In genomic region chr15:27486279-27486618, GRCm38 (mm10) we compare ENCODE assay signal across 13 mouse cellular contexts. TPM values are rescaled to one million over a fixed set of nuclear protein-coding genes. Genes with fewer than 3 reads are reported as not detected.
A peak's percentile ranks its signal among the peaks of the same experiment; 100 is the strongest.
DNase-seq lines count a peak whose midpoint lies in the region; ATAC-seq lines count a peak whose summit lies in the region.
"Had no signal": no experiment of that assay in that cellular context is flagged by ENCODE, and none has a peak within 500 bp of the region (broad histone marks: within the 10 kb centered on the region; RNA-seq: fewer than 3 reads in every experiment).

No protein-coding gene starts in this region.

- H3K27me3 ChIP-seq in liver, embryonic 12.5 days (replicated peaks) = peaks cover 30% of the 10 kb centered on the region; the same call in 1 of the 2 replicates
- H3K27me3 ChIP-seq in liver, embryonic 11.5 days (replicated peaks; ENCODE audit: control insufficient read depth, insufficient read depth, low read length) = peaks cover 4% of the 10 kb centered on the region; the same call in 1 of the 2 replicates
- no peaks in the 10 kb centered on the region for H3K27me3 ChIP-seq in hindbrain, embryonic 16.5 days (replicated peaks; ENCODE audit: control insufficient read depth, insufficient read depth, low read length)
- no peaks in the 10 kb centered on the region for H3K27me3 ChIP-seq in neural tube, embryonic 13.5 days
- H3K27me3 ChIP-seq in midbrain, embryonic 11.5 days (ENCODE audit: control insufficient read depth, insufficient read depth, low read length) = no peaks in the 10 kb centered on the region
- H3K27me3 ChIP-seq: Patski had no signal

- no peak overlapping the region for H3K4me3 ChIP-seq in liver, embryonic 12.5 days
- H3K4me3 ChIP-seq in liver, embryonic 11.5 days (ENCODE audit: low read depth, low read length) = no peak overlapping the region
- no peak overlapping the region for H3K4me3 ChIP-seq in hindbrain, embryonic 16.5 days (ENCODE audit: low read length)
- H3K4me3 ChIP-seq in neural tube, embryonic 13.5 days = no peak overlapping the region
- H3K4me3 ChIP-seq in midbrain, embryonic 11.5 days (ENCODE audit: low read depth, low read length) = no peak overlapping the region

- H3K36me3 ChIP-seq in liver, embryonic 12.5 days = no peaks in the 10 kb centered on the region
- no peaks in the 10 kb centered on the region for H3K36me3 ChIP-seq in liver, embryonic 11.5 days (ENCODE audit: control insufficient read depth, insufficient read depth, low read length)
- no peaks in the 10 kb centered on the region for H3K36me3 ChIP-seq in hindbrain, embryonic 16.5 days (ENCODE audit: control insufficient read depth, insufficient read depth, low read length)
- H3K36me3 ChIP-seq in neural tube, embryonic 13.5 days = no peaks in the 10 kb centered on the region
- no peaks in the 10 kb centered on the region for H3K36me3 ChIP-seq in midbrain, embryonic 11.5 days (ENCODE audit: control insufficient read depth, insufficient read depth, low read length)

- WGBS in liver, embryonic 12.5 days (ENCODE audit: insufficient replicate concordance) = 81% methylated on average over 5 of the region's 5 CpGs
- 78% methylated on average over 5 of the region's 5 CpGs for WGBS in liver, embryonic 11.5 days
- 65% methylated on average over 5 of the region's 5 CpGs for WGBS in hindbrain, embryonic 16.5 days
- 47% methylated on average over 5 of the region's 5 CpGs for WGBS in neural tube, embryonic 13.5 days
- 70% methylated on average over 5 of the region's 5 CpGs for WGBS in midbrain, embryonic 11.5 days

- ATAC-seq in frontal cortex, adult (ENCODE audit: low TSS enrichment) = 0 out of 2 replicates have a peak, but pooled peaks have one; percentile 1
- no peak for ATAC-seq in liver, embryonic 12.5 days
- no peak for ATAC-seq in liver, embryonic 11.5 days (replicated peaks; ENCODE audit: low FRiP score)
- ATAC-seq in hindbrain, embryonic 16.5 days = no peak; the same call in 1 of the 2 replicates
- ATAC-seq in neural tube, embryonic 13.5 days (ENCODE audit: low read depth) = peak; percentile 20
- no peak for ATAC-seq in midbrain, embryonic 11.5 days (ENCODE audit: low FRiP score)
- ATAC-seq: Patski had no signal

- H3K27ac ChIP-seq in liver, embryonic 12.5 days = peak overlapping the region; percentile 64
- H3K27ac ChIP-seq in liver, embryonic 11.5 days (ENCODE audit: low read depth, low read length) = no peak overlapping the region
- peak overlapping the region; percentile 6; the same call in 1 of the 2 replicates for H3K27ac ChIP-seq in hindbrain, embryonic 16.5 days (ENCODE audit: low read depth, low read length)
- peak overlapping the region; percentile 65 for H3K27ac ChIP-seq in neural tube, embryonic 13.5 days (replicated peaks)
- H3K27ac ChIP-seq in midbrain, embryonic 11.5 days (ENCODE audit: low read depth, low read length) = no peak overlapping the region

- no peak for DNase-seq in frontal cortex, postnatal 36 days (ENCODE audit: low spot score in 2 of 2)
- DNase-seq in liver, embryonic 11.5 days (ENCODE audit: low spot score) = no peak
- no peak for DNase-seq in midbrain, embryonic 11.5 days (ENCODE audit: low spot score, missing footprints)
- no peak for DNase-seq in thymus, postnatal 4 days
- DNase-seq: adrenal gland, postnatal 14 days; cerebellum, adult 11-12 months; kidney, adult 9 months; lung, postnatal 4 days had no signal

- peak overlapping the region; percentile 58 for H3K4me2 ChIP-seq in liver, embryonic 12.5 days
- no peak overlapping the region for H3K4me2 ChIP-seq in liver, embryonic 11.5 days
- 0 out of 2 replicates have a peak overlapping the region, but pooled peaks have one; percentile 0 for H3K4me2 ChIP-seq in hindbrain, embryonic 16.5 days (ENCODE audit: low read length)
- H3K4me2 ChIP-seq in neural tube, embryonic 13.5 days = peak overlapping the region; percentile 15; the same call in 1 of the 2 replicates
- no peak overlapping the region for H3K4me2 ChIP-seq in midbrain, embryonic 11.5 days

- peaks cover 75% of the 10 kb centered on the region for H3K4me1 ChIP-seq in liver, embryonic 12.5 days
- peaks cover 18% of the 10 kb centered on the region for H3K4me1 ChIP-seq in liver, embryonic 11.5 days (replicated peaks; ENCODE audit: control insufficient read depth, insufficient read depth, low read length)
- peaks cover 31% of the 10 kb centered on the region for H3K4me1 ChIP-seq in hindbrain, embryonic 16.5 days (ENCODE audit: control insufficient read depth, insufficient read depth, low read depth, low read length)
- H3K4me1 ChIP-seq in neural tube, embryonic 13.5 days (replicated peaks) = peaks cover 50% of the 10 kb centered on the region
- peaks cover 7% of the 10 kb centered on the region; the same call in 1 of the 2 replicates for H3K4me1 ChIP-seq in midbrain, embryonic 11.5 days (ENCODE audit: control insufficient read depth, insufficient read depth, low read length)

- H3K9ac ChIP-seq in liver, embryonic 12.5 days = 0 out of 2 replicates have a peak overlapping the region, but pooled peaks have one; percentile 37
- H3K9ac ChIP-seq in liver, embryonic 11.5 days (ENCODE audit: low read depth, low read length) = no peak overlapping the region
- H3K9ac ChIP-seq in hindbrain, embryonic 16.5 days (ENCODE audit: low read depth, low read length) = no peak overlapping the region
- peak overlapping the region; percentile 31; the same call in 1 of the 2 replicates for H3K9ac ChIP-seq in neural tube, embryonic 13.5 days
- H3K9ac ChIP-seq in midbrain, embryonic 11.5 days (ENCODE audit: low read length) = no peak overlapping the region

- no peaks in the 10 kb centered on the region for H3K9me3 ChIP-seq in liver, embryonic 12.5 days (replicated peaks)
- no peaks in the 10 kb centered on the region for H3K9me3 ChIP-seq in liver, embryonic 11.5 days (ENCODE audit: control insufficient read depth, low read length)
- no peaks in the 10 kb centered on the region for H3K9me3 ChIP-seq in hindbrain, embryonic 16.5 days (ENCODE audit: control insufficient read depth, low read length)
- no peaks in the 10 kb centered on the region for H3K9me3 ChIP-seq in neural tube, embryonic 13.5 days
- no peaks in the 10 kb centered on the region for H3K9me3 ChIP-seq in midbrain, embryonic 11.5 days (ENCODE audit: control insufficient read depth, low read length)

RNA-seq across cellular contexts. Expression of gene Ank, which starts 19.8 kb away (rescaled TPM):
- polyA plus RNA-seq in liver, embryonic 12.5 days (2016; fragmentation: Nextera tagmentation; extraction: Ambion mirVana) = 13.6 and 14.2 TPM in 2 replicates
- 13.1 and 14.6 TPM in 2 replicates for polyA plus RNA-seq in liver, embryonic 11.5 days (2014; fragmentation: Nextera tagmentation; extraction: Ambion mirVana)
- 11.6 and 15.6 TPM in 2 replicates for polyA plus RNA-seq in hindbrain, embryonic 16.5 days (2015; fragmentation: Nextera tagmentation; extraction: Ambion mirVana)
- 14.4 and 15.3 TPM in 2 replicates for polyA plus RNA-seq in neural tube, embryonic 13.5 days (2015; fragmentation: Nextera tagmentation; extraction: Ambion mirVana)
- 8.2 and 8.6 TPM in 2 replicates for polyA plus RNA-seq in midbrain, embryonic 11.5 days (2014; fragmentation: Nextera tagmentation; extraction: Ambion mirVana)

Comparison
In these comparisons a context has a peak if more than half of its experiments do, and no peak if none do; other contexts are left out.
1. H3K27ac ChIP-seq: peak in liver, embryonic 12.5 days (single experiment), hindbrain, embryonic 16.5 days (single experiment) and neural tube, embryonic 13.5 days (single experiment); none in liver, embryonic 11.5 days (single experiment) and midbrain, embryonic 11.5 days (single experiment).
2. H3K4me2 ChIP-seq: peak in liver, embryonic 12.5 days (single experiment), hindbrain, embryonic 16.5 days (single experiment) and neural tube, embryonic 13.5 days (single experiment); none in liver, embryonic 11.5 days (single experiment) and midbrain, embryonic 11.5 days (single experiment).
3. H3K9ac ChIP-seq: peak in liver, embryonic 12.5 days (single experiment) and neural tube, embryonic 13.5 days (single experiment); none in liver, embryonic 11.5 days (single experiment), hindbrain, embryonic 16.5 days (single experiment) and midbrain, embryonic 11.5 days (single experiment).
4. ATAC-seq: peak in frontal cortex, adult (single experiment) and neural tube, embryonic 13.5 days (single experiment); none in liver, embryonic 12.5 days (single experiment), liver, embryonic 11.5 days (single experiment), hindbrain, embryonic 16.5 days (single experiment) and midbrain, embryonic 11.5 days (single experiment).